Mouse (Mus musculus) C2C12 (cell line): ENCODE data around the gene Eif2b1.

Experiments used
- CTCF ChIP-seq: IDR thresholded peaks from one replicate; pipeline ENCODE4 v1.5.1; 2011; ENCODE audit not compliant: control insufficient read depth, insufficient read depth, insufficient read length
- MYOG ChIP-seq: IDR thresholded peaks from one replicate; pipeline ENCODE4 v1.6.1; 2011; ENCODE audit not compliant: control insufficient read depth, insufficient read length; ENCODE audit errors: extremely low read depth

DNA sequence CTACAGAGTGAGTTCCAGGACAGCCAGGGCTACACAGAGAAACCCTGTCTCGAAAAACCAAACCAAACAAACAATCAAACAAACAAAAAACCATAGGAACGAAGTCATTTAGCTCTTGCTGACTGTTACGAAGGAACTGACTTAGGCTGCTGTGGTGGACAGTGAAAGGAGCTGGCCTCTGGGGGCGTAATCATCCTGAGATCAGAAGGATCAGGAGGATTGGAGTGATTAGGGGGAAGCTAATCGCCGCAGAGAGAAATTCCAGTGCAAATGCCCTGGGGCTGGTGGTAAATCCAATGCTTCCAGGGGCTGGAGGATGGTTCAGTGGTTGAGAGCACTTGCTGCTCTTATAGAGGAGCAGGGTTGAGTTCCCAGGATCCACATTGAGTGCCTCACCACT, 25.3 kb downstream of the Eif2b1 start:
- TF ChIP-seq MYOG (no peak), CTCF (no peak)
